Mouse (Mus musculus) lung, embryonic 15.5 days (tissue): ENCODE results near the gene Fibcd1. TPM values are rescaled to one million over a fixed set of nuclear protein-coding genes. Genes with fewer than 3 reads are reported as not detected.

Experiments used
- ATAC-seq: fragments of 200-750 bp; cut with Nextera tagmentation; 2 replicates; pipeline ENCODE4 v1.8.0; 2017; ENCODE audit warnings: moderate number of reproducible peaks, borderline replicate concordance; ENCODE audit not compliant: low FRiP score, low TSS enrichment; ENCODE audit errors: extremely low read depth
- H3K27ac ChIP-seq: fragments of 300-500 bp; sonication (generic); 2 replicates; pipeline ENCODE4 v1.5.1; 2015; ENCODE audit warnings: moderate library complexity, mild to moderate bottlenecking, inconsistent platforms
- H3K27me3 ChIP-seq: fragments of 300-500 bp; sonication (generic); 2 replicates; pipeline ENCODE4 v1.6.1; 2015; ENCODE audit warnings: inconsistent platforms
- H3K36me3 ChIP-seq: fragments of 300-500 bp; sonication (generic); 2 replicates; pipeline ENCODE4 v1.6.1; 2015; ENCODE audit warnings: inconsistent platforms
- H3K4me1 ChIP-seq: fragments of 300-500 bp; sonication (generic); 2 replicates; pipeline ENCODE4 v1.6.1; 2015; ENCODE audit warnings: inconsistent platforms
- H3K4me2 ChIP-seq: fragments of 300-500 bp; sonication (generic); 2 replicates; pipeline ENCODE4 v1.6.1; 2015; ENCODE audit warnings: inconsistent platforms, mild to moderate bottlenecking, moderate library complexity
- H3K4me3 ChIP-seq: fragments of 300-500 bp; sonication (generic); 2 replicates; pipeline ENCODE4 v1.5.1; 2015; ENCODE audit warnings: mild to moderate bottlenecking, inconsistent platforms
- H3K9ac ChIP-seq: fragments of 300-500 bp; sonication (generic); 2 replicates; pipeline ENCODE4 v1.6.1; 2015; ENCODE audit warnings: inconsistent platforms
- H3K9me3 ChIP-seq: fragments of 300-500 bp; sonication (generic); 2 replicates; pipeline ENCODE4 v1.6.1; 2016; ENCODE audit warnings: inconsistent platforms
- WGBS: fragments of 180-500 bp; shearing (Covaris S2); methylation state at CpG from one replicate; pipeline ENCODE4 v1.1.7; 2015; 5-methylcytosine and 5-hydroxymethylcytosine counted together
- polyA plus RNA-seq: library from polyadenylated mRNA; unstranded; fragments of >200 nt; fragmentation: Nextera tagmentation; extraction: Ambion mirVana; gene quantifications from 2 replicates; pipeline ENCODE4 v1.2.1, GENCODE M21; 2015

Gene Fibcd1
- polyA plus RNA-seq, result 0.03 TPM in 1 of 2 replicates, not detected in the other

GRCm38 (mm10) chr2:31845896-31846691, at the start of gene Fibcd1:
Fibcd1 (minus strand) TSS chr2:31846005.
- H3K4me1 ChIP-seq, result peaks cover 17% of the 10 kb centered on the region
- H3K27ac ChIP-seq, result no peak within 1 kb of the TSS
- peaks cover 64% of the 10 kb centered on the region for H3K27me3 ChIP-seq
- H3K4me2 ChIP-seq, result peak within 1 kb of the TSS; percentile 98
- under 1% methylated on average over 86 of the region's 88 CpGs for WGBS
- H3K36me3 ChIP-seq, result no peaks in the 10 kb centered on the region
- peak within 1 kb of the TSS; percentile 51 for H3K4me3 ChIP-seq
- no peaks in the 10 kb centered on the region for H3K9me3 ChIP-seq
- H3K9ac ChIP-seq, result peak within 1 kb of the TSS; percentile 27
- ATAC-seq, result peak; percentile 24; the same call in 1 of the 2 replicates

GRCm38 (mm10) chr2:31894221-31894870, 48.5 kb upstream of the Fibcd1 start:
- no peak overlapping the region for H3K4me3 ChIP-seq
- no peaks in the 10 kb centered on the region for H3K9me3 ChIP-seq
- H3K27ac ChIP-seq, result no peak overlapping the region
- no peak for ATAC-seq
- H3K27me3 ChIP-seq, result peaks cover under 1% of the 10 kb centered on the region; the same call in 1 of the 2 replicates
- H3K9ac ChIP-seq, result no peak overlapping the region
- no peaks in the 10 kb centered on the region for H3K4me1 ChIP-seq
- no peak overlapping the region for H3K4me2 ChIP-seq
- H3K36me3 ChIP-seq, result no peaks in the 10 kb centered on the region
- WGBS, result 50% methylated on average over 13 of the region's 13 CpGs

GRCm38 (mm10) chr2:31893110-31893669, 47.4 kb upstream of the Fibcd1 start:
- no peak for ATAC-seq

GRCm38 (mm10) chr2:31891219-31891618, 45.4 kb upstream of the Fibcd1 start:
- Histone ChIP-seq H3K4me3 (no peak overlapping the region), H3K4me1 (no peaks in the 10 kb centered on the region), H3K36me3 (no peaks in the 10 kb centered on the region), H3K4me2 (no peak overlapping the region), H3K9ac (no peak overlapping the region), H3K27me3 (peaks cover 32% of the 10 kb centered on the region), H3K27ac (no peak overlapping the region), H3K9me3 (no peaks in the 10 kb centered on the region)
- ATAC-seq, result no peak
- 81% methylated on average over 2 of the region's 2 CpGs for WGBS

More at GRCm38 (mm10) chr2:31893110-31893669, 47.4 kb upstream of the Fibcd1 start:
- H3K4me1 ChIP-seq, result no peaks in the 10 kb centered on the region
- no peak overlapping the region for H3K9ac ChIP-seq
- peaks cover 12% of the 10 kb centered on the region for H3K27me3 ChIP-seq
- no peaks in the 10 kb centered on the region for H3K9me3 ChIP-seq
- H3K4me3 ChIP-seq, result no peak overlapping the region
- H3K27ac ChIP-seq, result no peak overlapping the region
- no peak overlapping the region for H3K4me2 ChIP-seq
- 53% methylated on average over 10 of the region's 10 CpGs for WGBS
- H3K36me3 ChIP-seq, result no peaks in the 10 kb centered on the region

- Histone ChIP-seq H3K4me1 (no peaks in the 10 kb centered on the region), H3K27ac (no peak overlapping the region), H3K9me3 (no peaks in the 10 kb centered on the region), H3K4me3 (no peak overlapping the region), H3K9ac (no peak overlapping the region), H3K36me3 (no peaks in the 10 kb centered on the region), H3K4me2 (no peak overlapping the region), H3K27me3 (peaks cover 53% of the 10 kb centered on the region)
- 56% methylated on average over 1 of the region's 1 CpGs for WGBS
- ATAC-seq, result no peak
Measured at GRCm38 (mm10) chr2:31888871-31889270, 43.1 kb upstream of the Fibcd1 start.

- H3K4me2 ChIP-seq, result peak within 1 kb of the TSS; percentile 47
- H3K36me3 ChIP-seq, result no peaks in the 10 kb centered on the region
- H3K9ac ChIP-seq, result no peak within 1 kb of the TSS
- H3K27ac ChIP-seq, result no peak within 1 kb of the TSS
- WGBS, result 7% methylated on average over 26 of the region's 26 CpGs
- no peaks in the 10 kb centered on the region for H3K4me1 ChIP-seq
- H3K4me3 ChIP-seq, result peak within 1 kb of the TSS; percentile 20
- no peak for ATAC-seq
- no peaks in the 10 kb centered on the region for H3K9me3 ChIP-seq
- peaks cover 71% of the 10 kb centered on the region for H3K27me3 ChIP-seq
Measured at GRCm38 (mm10) chr2:31887030-31887429, 41.2 kb upstream of the Fibcd1 start, which contains the start of gene Lamc3. Lamc3 (plus strand) TSS chr2:31887291.

- H3K36me3 ChIP-seq, result no peaks in the 10 kb centered on the region
- H3K4me1 ChIP-seq, result peaks cover 4% of the 10 kb centered on the region; the same call in 1 of the 2 replicates
- no peak for ATAC-seq
- H3K27ac ChIP-seq, result no peak overlapping the region
- H3K9me3 ChIP-seq, result no peaks in the 10 kb centered on the region
- H3K27me3 ChIP-seq, result peaks cover 92% of the 10 kb centered on the region
- H3K9ac ChIP-seq, result no peak overlapping the region
- no peak overlapping the region for H3K4me3 ChIP-seq
- H3K4me2 ChIP-seq, result no peak overlapping the region
- WGBS, result 24% methylated on average over 6 of the region's 6 CpGs
Measured at GRCm38 (mm10) chr2:31884806-31885205, 39.0 kb upstream of the Fibcd1 start.

GRCm38 (mm10) chr2:31883061-31883460, 37.3 kb upstream of the Fibcd1 start:
- Histone ChIP-seq H3K4me3 (no peak overlapping the region), H3K4me2 (no peak overlapping the region), H3K36me3 (no peaks in the 10 kb centered on the region), H3K9ac (no peak overlapping the region), H3K4me1 (peaks cover 4% of the 10 kb centered on the region; the same call in 1 of the 2 replicates), H3K9me3 (no peaks in the 10 kb centered on the region), H3K27ac (no peak overlapping the region), H3K27me3 (peaks cover 95% of the 10 kb centered on the region)
- no peak for ATAC-seq
- WGBS, result 36% methylated on average over 4 of the region's 4 CpGs

- peaks cover 4% of the 10 kb centered on the region; the same call in 1 of the 2 replicates for H3K4me1 ChIP-seq
- H3K27me3 ChIP-seq, result peaks cover 92% of the 10 kb centered on the region
- H3K36me3 ChIP-seq, result no peaks in the 10 kb centered on the region
- ATAC-seq, result no peak
- WGBS, result 5% methylated on average over 14 of the region's 14 CpGs
- H3K27ac ChIP-seq, result no peak overlapping the region
- H3K4me3 ChIP-seq, result no peak overlapping the region
- H3K9me3 ChIP-seq, result no peaks in the 10 kb centered on the region
- no peak overlapping the region for H3K4me2 ChIP-seq
- no peak overlapping the region for H3K9ac ChIP-seq
Measured at GRCm38 (mm10) chr2:31880868-31881267, 35.1 kb upstream of the Fibcd1 start.

GRCm38 (mm10) chr2:31878610-31879009, 32.8 kb upstream of the Fibcd1 start:
- H3K9ac ChIP-seq, result no peak overlapping the region
- no peaks in the 10 kb centered on the region for H3K36me3 ChIP-seq
- 54% methylated on average over 17 of the region's 17 CpGs for WGBS
- H3K4me3 ChIP-seq, result no peak overlapping the region
- H3K4me1 ChIP-seq, result peaks cover 4% of the 10 kb centered on the region; the same call in 1 of the 2 replicates
- H3K4me2 ChIP-seq, result no peak overlapping the region
- H3K27ac ChIP-seq, result no peak overlapping the region
- H3K27me3 ChIP-seq, result peaks cover 91% of the 10 kb centered on the region
- H3K9me3 ChIP-seq, result no peaks in the 10 kb centered on the region
- ATAC-seq, result no peak

- H3K27me3 ChIP-seq, result peaks cover 74% of the 10 kb centered on the region
- no peaks in the 10 kb centered on the region for H3K36me3 ChIP-seq
- peaks cover 4% of the 10 kb centered on the region; the same call in 1 of the 2 replicates for H3K4me1 ChIP-seq
- no peak for ATAC-seq
- no peaks in the 10 kb centered on the region for H3K9me3 ChIP-seq
- H3K9ac ChIP-seq, result no peak overlapping the region
- H3K4me2 ChIP-seq, result no peak overlapping the region
- WGBS, result 26% methylated on average over 12 of the region's 12 CpGs
- H3K27ac ChIP-seq, result no peak overlapping the region
- H3K4me3 ChIP-seq, result no peak overlapping the region
Measured at GRCm38 (mm10) chr2:31876446-31876845, 30.6 kb upstream of the Fibcd1 start.
